Mouse (Mus musculus): ENCODE measurements around the gene Asap3.

The Asap3 gene

GRCm38 (mm10) chr4:136181367-136181766, 24.8 kb upstream of the Asap3 start:
- no peak for DNase-seq

- no peak for DNase-seq
Observed at GRCm38 (mm10) chr4:136185375-136185774, 20.8 kb upstream of the Asap3 start.

GRCm38 (mm10) chr4:136186315-136186714, 19.9 kb upstream of the Asap3 start:
- no peak for DNase-seq

GRCm38 (mm10) chr4:136186739-136187472, 19.3 kb upstream of the Asap3 start:
- peak; percentile 64 for DNase-seq

- no peak for DNase-seq
Observed at GRCm38 (mm10) chr4:136188973-136189737, 17.0 kb upstream of the Asap3 start.

- DNase-seq: no peak
Observed at GRCm38 (mm10) chr4:136189912-136190311, 16.3 kb upstream of the Asap3 start.

GRCm38 (mm10) chr4:136193571-136193970, 12.6 kb upstream of the Asap3 start:
- no peak for DNase-seq

- DNase-seq: no peak
Observed at GRCm38 (mm10) chr4:136195029-136195428, 11.1 kb upstream of the Asap3 start.

- DNase-seq: no peak
Observed at GRCm38 (mm10) chr4:136195629-136196028, 10.5 kb upstream of the Asap3 start.

GRCm38 (mm10) chr4:136196201-136196600, 10.0 kb upstream of the Asap3 start:
- DNase-seq: no peak

GRCm38 (mm10) chr4:136198846-136199245, 7.3 kb upstream of the Asap3 start:
- DNase-seq: no peak

- peak; percentile 64 for DNase-seq
Observed at GRCm38 (mm10) chr4:136199562-136200292, 6.4 kb upstream of the Asap3 start.

- DNase-seq: peak; percentile 85
Observed at GRCm38 (mm10) chr4:136202509-136202908, 3.7 kb upstream of the Asap3 start.

- DNase-seq: no peak
Observed at GRCm38 (mm10) chr4:136204775-136205174, 1.4 kb upstream of the Asap3 start.

GRCm38 (mm10) chr4:136206943-136207342, 778 bp downstream of the Asap3 start:
- DNase-seq: no peak

GRCm38 (mm10) chr4:136210931-136211330, 4.8 kb downstream of the Asap3 start:
- no peak for DNase-seq

- DNase-seq: peak; percentile 50
Observed at GRCm38 (mm10) chr4:136213629-136214028, 7.5 kb downstream of the Asap3 start.

GRCm38 (mm10) chr4:136214828-136215227, 8.7 kb downstream of the Asap3 start:
- no peak for DNase-seq

- DNase-seq: no peak
Observed at GRCm38 (mm10) chr4:136215576-136215975, 9.4 kb downstream of the Asap3 start.

GRCm38 (mm10) chr4:136217063-136217462, 10.9 kb downstream of the Asap3 start:
- peak; percentile 32 for DNase-seq

GRCm38 (mm10) chr4:136218595-136219214, 12.5 kb downstream of the Asap3 start:
- DNase-seq: peak; percentile 73

GRCm38 (mm10) chr4:136220133-136220775, 14.1 kb downstream of the Asap3 start:
- DNase-seq: peak; percentile 43

Data from lung, postnatal 14 days (tissue).